Mouse (Mus musculus): Measurements from ENCODE around the gene Bex2.

- TF ChIP-seq GATA1 (IDR thresholded peaks at IDR 0.05; ENCODE audit: low read length): no peak
- no peak for TF ChIP-seq TAL1 (IDR thresholded peaks at IDR 0.05; ENCODE audit: low read length)
These were observed 37.7 kb downstream of the Bex2 start for GRCm38 (mm10) chrX:136030331-136030730.

Data from erythroblast, embryonic 14.5 days (primary cell).